Mouse (Mus musculus) ES-Bruce4 (cell line): ENCODE data around the gene Gpx3.

Source experiments
- CTCF ChIP-seq: IDR thresholded peaks from one replicate; pipeline ENCODE4 v1.8.1; 2011; ENCODE audit warnings: low read depth, low read length
- EP300 ChIP-seq: IDR thresholded peaks from 2 replicates; pipeline ENCODE4 v1.6.1; 2011; ENCODE audit warnings: low read depth, low read length; ENCODE audit not compliant: insufficient read depth

DNA sequence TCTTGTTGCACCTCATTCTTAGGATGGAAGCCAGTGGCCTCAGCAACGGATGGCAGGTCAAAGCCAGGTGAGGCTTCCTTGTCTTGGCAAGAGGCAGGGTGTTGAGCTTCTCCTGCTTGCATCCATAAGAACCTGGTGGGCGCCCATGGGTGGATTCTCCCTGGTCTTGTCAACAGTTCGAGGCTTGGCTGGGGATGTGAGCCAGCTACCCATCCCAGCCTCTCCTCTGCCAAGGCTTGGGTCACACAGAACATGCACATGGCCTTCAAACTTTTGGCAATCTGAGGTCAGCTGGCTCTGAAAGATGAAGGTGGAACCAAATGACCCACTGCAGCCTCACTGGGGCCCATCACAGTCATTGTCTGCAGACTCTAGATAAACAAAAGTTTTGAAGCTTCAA, 8.9 kb downstream of the Gpx3 start:
- TF ChIP-seq CTCF, result no peak
- no peak for TF ChIP-seq EP300
